Mouse (Mus musculus): ENCODE data around the gene Gpkow. TPM values are rescaled to one million over a fixed set of nuclear protein-coding genes. Genes with fewer than 3 reads are reported as not detected.
"Not testable (repeated sequence)": the region's sequence is repeated elsewhere in the genome, so short reads cannot be mapped to it uniquely, and the experiment has no call there.

Gene Gpkow
- polyA plus RNA-seq, 1 experiment = 6.1 TPM

- TF ChIP-seq GATA1 (IDR thresholded peaks at IDR 0.05; ENCODE audit: low read length) = no peak
These were observed 22.5 kb upstream of the Gpkow start for GRCm38 (mm10) chrX:7674284-7675000.

GRCm38 (mm10) chrX:7675001-7675380, 21.9 kb upstream of the Gpkow start:
- TF ChIP-seq GATA1 (IDR thresholded peaks at IDR 0.05; ENCODE audit: low read length) = no peak

GRCm38 (mm10) chrX:7678986-7679385, 17.9 kb upstream of the Gpkow start:
- no peak for TF ChIP-seq GATA1 (IDR thresholded peaks at IDR 0.05; ENCODE audit: low read length)

GRCm38 (mm10) chrX:7679405-7680056, 17.4 kb upstream of the Gpkow start:
- TF ChIP-seq GATA1 (IDR thresholded peaks at IDR 0.05; ENCODE audit: low read length) = no peak

GRCm38 (mm10) chrX:7680057-7680412, 16.9 kb upstream of the Gpkow start:
- TF ChIP-seq GATA1 (IDR thresholded peaks at IDR 0.05; ENCODE audit: low read length) = no peak

GRCm38 (mm10) chrX:7680864-7681263, 16.1 kb upstream of the Gpkow start, which contains the start of gene Magix:
Gene Magix (minus strand): TSS chrX:7681251.
- TF ChIP-seq GATA1 (IDR thresholded peaks at IDR 0.05; ENCODE audit: low read length) = no peak

GRCm38 (mm10) chrX:7688321-7688720, 8.6 kb upstream of the Gpkow start:
- TF ChIP-seq GATA1 (IDR thresholded peaks at IDR 0.05; ENCODE audit: low read length) = no peak

GRCm38 (mm10) chrX:7690486-7690885, 6.4 kb upstream of the Gpkow start:
- no peak for TF ChIP-seq GATA1 (IDR thresholded peaks at IDR 0.05; ENCODE audit: low read length)

- no peak for TF ChIP-seq GATA1 (IDR thresholded peaks at IDR 0.05; ENCODE audit: low read length)
These were observed 4.1 kb upstream of the Gpkow start for GRCm38 (mm10) chrX:7692862-7693261.

GRCm38 (mm10) chrX:7696520-7696919, 411 bp upstream of the Gpkow start:
- TF ChIP-seq GATA1 (IDR thresholded peaks at IDR 0.05; ENCODE audit: low read length) = no peak

- TF ChIP-seq GATA1 (IDR thresholded peaks at IDR 0.05; ENCODE audit: low read length) = not testable (repeated sequence)
These were observed 17.4 kb downstream of the Gpkow start, which contains the start of gene Wdr45 for GRCm38 (mm10) chrX:7714135-7714899. Gene Wdr45 (plus strand): TSS chrX:7714333.

- TF ChIP-seq GATA1 (IDR thresholded peaks at IDR 0.05; ENCODE audit: low read length) = no peak
These were observed 24.8 kb downstream of the Gpkow start, which contains the start of gene Gm45208 for GRCm38 (mm10) chrX:7721514-7722281. Gene Gm45208 (plus strand): TSS chrX:7722245.

GRCm38 (mm10) chrX:7722282-7722611, 25.3 kb downstream of the Gpkow start:
- TF ChIP-seq GATA1 (IDR thresholded peaks at IDR 0.05; ENCODE audit: low read length) = no peak

- no peak for TF ChIP-seq GATA1 (IDR thresholded peaks at IDR 0.05; ENCODE audit: low read length)
These were observed 25.8 kb downstream of the Gpkow start for GRCm38 (mm10) chrX:7722691-7723090.

GRCm38 (mm10) chrX:7724135-7724534, 27.2 kb downstream of the Gpkow start:
- no peak for TF ChIP-seq GATA1 (IDR thresholded peaks at IDR 0.05; ENCODE audit: low read length)

GRCm38 (mm10) chrX:7725841-7726240, 28.9 kb downstream of the Gpkow start:
- no peak for TF ChIP-seq GATA1 (IDR thresholded peaks at IDR 0.05; ENCODE audit: low read length)
